Mouse (Mus musculus): ENCODE measurements around the gene Lyrm1.

The Lyrm1 gene

DNA sequence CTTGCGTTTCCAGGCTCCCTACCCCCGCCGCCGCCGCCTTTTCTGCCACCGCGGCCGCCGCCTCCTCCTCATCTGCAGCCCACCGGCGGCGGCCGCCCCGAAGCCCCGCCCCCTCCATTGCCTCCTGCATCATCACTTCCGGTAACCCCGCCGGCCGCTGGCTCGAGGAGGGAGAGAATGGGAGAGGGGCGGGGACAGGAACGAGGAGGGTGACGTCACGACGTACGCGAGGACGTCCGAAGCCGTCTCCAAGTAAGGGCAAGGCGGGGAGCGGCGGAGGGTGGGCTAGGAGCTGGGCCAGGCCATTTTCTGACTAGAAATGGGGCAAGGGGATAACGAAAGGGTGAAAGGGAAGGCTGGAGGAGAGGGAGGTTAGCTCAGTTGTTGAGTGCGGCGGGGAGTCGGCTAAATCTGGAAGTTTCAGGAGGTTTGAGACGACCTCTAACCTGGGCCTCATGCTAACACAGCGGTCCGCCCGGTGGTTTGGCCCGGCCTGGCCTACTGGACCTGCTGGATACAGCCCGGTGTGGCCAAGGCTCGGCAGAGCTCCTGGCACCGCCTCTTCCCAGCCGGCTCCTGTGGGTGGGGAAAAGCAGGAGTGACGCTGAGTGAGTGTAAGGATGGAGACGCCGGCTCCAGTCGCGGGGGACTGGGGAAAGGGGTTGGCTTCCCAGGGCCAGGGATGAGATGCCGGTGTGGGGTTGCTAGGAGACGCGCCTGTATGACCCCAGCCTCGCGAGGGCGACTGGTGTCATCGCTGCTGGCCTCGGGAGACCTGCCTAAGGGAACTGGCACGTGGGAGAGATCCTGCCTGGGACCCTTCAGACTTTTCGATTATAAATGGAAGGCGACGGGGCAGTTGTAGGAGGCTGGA is at the start of gene Lyrm1, which contains the start of gene Dcun1d3:
TSS of gene Lyrm1 (plus strand) at position 223 of the 874 bp plus-strand sequence.
TSS of gene Dcun1d3 (minus strand) at position 660 of the 874 bp plus-strand sequence.
- peak; percentile 95 to 99 for DNase-seq

DNA sequence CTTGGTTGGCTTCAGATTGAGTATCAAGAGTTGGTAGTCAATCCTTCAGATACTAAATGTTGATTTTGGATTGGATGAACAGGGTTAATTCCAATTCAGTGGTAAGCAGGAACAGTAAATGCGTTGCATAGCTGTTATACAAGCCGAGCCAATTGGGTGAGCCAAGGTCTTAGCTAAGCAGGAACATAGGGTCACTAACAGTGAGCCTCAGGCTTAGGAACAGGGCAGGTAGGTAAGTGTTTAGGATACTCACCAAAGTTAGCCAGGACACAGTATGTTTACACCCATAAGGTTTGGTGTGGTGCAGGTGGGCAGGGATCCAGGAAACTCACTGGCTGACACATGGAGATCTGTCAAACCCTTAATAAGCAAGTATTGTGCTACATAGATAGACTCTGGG is 48.3 kb upstream of the Lyrm1 start:
- no peak for DNase-seq

DNA sequence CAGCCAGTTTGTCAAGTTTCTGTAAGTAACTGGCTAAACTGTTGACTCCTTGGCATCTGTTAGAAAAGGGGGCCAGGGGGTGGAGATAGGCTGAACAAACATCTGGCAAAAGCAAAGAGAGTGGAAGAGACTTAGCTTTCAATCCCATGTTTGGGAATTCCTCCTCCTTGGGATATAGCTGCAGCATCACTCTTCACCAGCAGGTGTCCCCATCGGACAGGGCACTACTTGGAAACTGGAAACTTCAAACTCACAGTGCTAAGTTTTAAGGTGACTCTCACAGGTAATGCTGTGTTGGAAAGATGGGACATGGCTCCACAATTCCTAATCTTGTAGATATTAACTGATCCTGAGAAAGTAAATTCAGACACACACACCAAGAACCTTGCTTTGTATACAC is 46.6 kb upstream of the Lyrm1 start:
- DNase-seq = peak; percentile 75 to 82

DNA sequence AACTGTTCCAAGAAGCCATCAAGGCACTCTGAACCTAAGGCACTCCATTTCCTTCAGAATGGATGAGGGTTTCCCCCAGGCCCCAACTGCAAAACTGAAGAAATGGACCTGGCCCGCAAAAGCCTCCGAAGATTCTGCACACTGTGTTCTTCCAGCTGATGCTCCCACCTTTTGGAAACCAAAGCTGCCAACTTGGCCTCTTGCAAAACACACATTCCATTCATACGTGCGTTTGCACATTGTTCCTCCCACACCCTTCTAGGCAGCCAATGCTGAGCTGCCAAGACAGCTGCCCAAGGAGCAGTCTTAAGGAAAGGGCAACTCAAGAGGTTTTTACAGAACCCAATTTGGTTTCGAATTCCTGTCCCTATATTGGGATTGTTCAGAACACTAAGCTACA is 44.9 kb upstream of the Lyrm1 start:
- no peak for DNase-seq

DNA sequence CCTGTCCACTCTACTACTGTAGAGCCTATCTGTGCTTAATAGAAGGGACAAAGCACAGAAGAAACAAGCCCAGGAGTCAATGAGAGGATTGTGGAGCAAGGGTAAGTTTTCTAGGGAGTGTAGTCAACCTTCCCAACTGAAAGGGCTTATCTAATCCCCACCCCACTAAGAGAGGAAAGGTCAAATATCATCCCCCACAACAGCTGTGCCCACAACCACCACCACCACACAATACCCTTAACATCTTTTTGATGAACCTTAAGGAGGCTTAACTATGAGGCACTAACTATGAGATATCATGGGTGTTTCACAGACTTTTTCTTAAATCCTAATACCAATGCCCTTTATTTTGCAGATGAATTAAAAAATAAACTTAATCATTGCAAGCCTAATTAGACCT is 43.2 kb upstream of the Lyrm1 start:
- no peak for DNase-seq

DNA sequence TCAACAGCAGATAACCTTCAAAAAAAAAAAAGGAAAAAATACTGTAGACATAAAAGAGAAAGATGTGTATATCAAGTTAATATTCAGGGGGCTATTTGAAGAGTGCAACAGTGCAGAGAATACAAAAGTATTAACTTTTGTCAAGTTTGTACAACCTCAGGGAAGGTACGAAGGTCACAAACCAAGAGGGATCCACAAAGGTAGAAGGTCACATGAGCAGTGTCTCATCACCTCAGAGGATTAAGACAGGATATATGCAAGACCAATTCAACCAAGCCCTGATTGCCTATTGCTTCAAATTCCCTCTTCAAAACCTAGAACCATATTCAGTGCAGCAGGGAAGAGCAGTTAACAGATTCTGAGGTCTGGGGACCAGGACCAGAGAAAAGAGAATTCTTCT is 42.5 kb upstream of the Lyrm1 start:
- no peak for DNase-seq

DNA sequence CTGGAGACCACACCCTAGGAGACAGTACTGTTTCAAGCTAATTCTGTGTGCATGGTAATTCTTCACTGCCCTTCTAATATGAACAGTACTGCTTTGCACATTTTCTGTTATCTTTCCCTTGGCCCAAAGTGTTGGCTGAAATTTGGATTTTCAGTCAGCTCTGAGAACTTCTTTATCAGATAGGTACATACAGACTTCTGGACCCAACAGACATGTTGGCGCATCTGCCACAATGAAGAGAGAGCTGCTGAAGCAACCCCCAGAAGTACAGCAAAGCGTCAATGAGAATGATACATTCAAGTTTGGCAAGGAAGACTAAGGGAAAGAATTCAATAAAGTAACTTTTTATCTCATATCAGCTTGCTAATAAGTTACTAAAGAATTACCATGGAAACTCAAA is 41.3 kb upstream of the Lyrm1 start:
- no peak for DNase-seq

DNA sequence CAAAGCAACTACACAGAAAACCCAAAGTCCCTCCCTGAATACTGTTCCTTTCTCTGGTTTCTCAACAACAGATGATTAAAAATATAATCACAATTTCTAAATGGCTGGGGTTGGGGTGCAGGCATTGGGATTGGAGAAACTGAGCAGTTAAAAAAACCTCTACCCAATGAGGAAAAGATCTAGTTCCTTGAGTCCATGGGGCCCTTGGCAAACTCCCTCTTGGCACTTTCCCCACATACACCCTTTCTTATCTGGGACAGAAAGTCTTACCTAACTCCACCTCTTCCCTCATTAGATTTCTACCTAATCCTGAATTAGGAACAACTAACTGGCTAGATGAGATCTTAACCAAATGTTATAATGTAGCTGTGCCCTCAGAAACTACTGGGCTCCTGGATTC is 40.6 kb upstream of the Lyrm1 start:
- no peak for DNase-seq

DNA sequence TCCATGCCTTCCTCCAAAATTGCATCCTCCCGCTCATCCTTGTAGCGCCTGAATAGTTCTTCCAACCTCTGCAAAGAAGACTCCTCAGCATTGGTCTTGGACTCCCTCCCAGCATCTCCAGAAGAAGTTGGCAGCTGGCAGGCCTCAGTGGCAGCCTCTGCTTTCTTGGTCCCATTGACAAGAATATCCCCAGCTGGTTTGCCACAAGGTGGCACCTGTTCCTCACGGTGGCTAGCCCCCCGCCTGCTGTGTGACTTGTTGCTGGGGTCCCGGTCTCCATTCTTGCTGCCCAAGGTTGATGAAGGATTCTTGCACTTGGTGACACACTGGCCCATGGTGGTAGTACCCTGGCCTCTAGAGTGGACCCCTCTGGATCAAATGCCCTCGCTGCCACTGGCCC is 36.2 kb upstream of the Lyrm1 start:
- DNase-seq = peak in 1 of 2 experiments; percentile 21

DNA sequence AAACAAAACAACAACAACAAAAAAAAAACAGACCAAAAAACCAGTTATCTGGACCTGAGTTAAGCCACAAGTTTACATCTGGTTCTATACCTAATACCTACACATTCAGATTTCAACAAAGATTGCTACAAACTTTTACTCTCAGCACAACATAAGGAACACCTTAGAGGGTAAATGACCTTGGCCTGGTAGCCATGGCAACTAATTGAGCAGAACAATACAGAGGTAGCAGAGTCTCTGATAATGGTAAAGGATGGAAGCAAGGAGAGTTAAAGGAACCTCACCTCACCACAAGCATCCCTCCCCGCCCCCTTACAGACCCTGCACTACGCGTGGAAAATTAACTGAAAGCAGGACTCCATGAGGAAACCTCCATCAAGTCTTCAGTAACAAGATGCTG is 35.5 kb upstream of the Lyrm1 start:
- no peak for DNase-seq

DNA sequence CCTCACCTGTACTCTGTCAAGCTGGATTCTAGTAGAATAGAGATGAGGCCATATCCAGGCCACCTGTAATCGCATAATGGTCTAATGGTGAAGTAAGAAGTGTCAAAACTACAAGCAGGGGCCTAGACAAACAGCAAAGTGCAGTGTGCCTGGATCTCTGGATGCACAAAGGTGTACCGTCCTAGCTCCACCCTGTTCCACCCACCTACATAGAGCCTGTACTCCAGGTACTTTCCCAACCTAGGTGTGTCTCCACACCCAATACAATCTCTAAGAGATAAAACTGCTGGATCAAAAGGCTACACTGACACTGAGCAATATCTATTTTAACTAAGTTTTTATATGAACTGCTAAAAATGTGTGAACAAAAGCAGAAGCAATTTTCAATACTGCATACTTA is 35.1 kb upstream of the Lyrm1 start:
- no peak for DNase-seq

DNA sequence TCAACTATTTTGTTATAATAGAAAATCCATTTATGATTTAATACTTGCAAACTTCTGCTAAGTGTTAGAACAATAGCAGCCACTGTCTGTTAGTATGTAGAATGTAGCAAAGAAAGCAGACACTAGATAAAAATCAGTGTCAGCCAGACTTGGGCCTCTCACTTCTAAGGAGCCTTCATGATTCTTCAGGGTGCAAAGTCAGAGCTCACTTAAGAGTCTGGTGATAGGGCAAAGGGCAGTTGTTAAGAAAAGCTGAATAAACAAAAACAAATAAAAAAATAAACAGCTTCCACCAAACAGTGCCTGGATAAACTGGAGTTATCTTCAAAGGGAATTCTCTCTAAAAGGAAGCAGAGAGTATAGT is 34.7 kb upstream of the Lyrm1 start:
- DNase-seq = no peak

DNA sequence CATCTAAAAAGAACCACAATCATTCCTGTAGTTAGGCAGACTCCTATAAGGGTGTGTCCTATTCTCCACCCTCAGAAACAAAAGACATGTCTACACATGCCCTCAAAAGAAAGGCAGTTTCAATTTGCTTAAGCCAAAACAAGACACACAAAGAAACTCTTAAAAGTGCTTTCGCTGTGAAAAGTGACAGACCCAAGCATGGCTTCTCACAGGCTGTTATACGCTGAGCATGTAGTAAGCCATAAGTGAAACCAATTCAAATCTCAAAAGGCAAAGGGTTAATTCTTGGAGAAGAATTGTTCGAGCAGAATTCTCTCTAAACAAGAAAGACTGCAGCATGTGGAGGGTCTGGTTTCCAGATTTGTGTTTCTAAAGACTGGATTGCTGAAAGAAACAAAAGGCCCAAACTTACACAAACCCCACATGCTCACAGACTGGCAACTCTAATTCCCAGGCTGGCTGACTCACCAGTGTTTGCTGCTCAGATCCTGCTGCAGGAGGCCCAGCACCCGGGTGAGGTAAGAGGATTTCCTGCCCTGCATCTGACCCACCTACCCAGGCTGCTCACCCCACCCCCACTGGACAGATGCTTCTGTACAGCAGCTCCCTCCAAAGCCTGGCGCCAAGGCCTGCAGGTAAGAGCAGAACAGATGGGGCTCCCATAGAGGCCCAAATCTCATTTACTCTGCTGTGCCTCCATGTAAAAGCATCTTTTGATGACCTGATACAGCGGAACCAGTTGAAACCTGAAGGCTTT is 34.1 kb upstream of the Lyrm1 start:
- DNase-seq = peak; percentile 43 to 65

DNA sequence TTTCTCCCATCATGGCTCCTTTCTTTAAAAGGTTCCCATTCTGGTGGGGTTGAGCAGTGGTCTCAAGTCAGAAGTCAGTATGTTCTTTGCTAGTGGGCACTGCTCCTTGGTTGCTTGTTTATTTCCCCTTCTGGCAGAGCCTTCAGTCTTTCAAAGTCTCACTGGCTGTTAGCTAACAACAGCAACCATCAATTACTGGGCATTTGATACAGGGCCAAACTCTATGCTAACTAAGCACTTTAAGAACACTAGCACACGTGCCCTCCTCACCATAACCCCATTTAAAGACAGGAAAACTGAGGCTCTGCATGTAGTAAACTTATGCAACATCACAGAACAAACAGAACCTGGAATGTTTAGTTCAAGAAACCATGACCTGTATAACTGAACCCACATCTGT is 33.5 kb upstream of the Lyrm1 start:
- DNase-seq = no peak

DNA sequence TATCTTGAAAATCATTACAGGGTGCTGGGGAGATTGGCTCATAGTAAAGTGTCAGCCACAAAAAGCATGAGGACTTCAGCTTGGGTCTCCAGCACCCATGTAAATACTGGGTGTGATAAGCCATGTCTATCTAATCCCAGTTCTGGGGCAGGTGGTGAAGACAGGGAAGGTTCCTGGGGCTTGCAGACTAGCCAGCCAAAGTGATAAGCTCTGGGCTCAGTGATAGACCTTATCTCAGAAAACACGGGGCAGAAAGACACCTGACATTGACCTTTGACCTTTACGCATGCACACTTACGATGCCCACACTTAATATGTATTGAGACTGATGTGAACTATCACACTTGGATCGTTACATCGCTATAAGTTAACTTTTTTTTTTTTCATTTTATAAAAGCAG is 31.2 kb upstream of the Lyrm1 start:
- DNase-seq = no peak

DNA sequence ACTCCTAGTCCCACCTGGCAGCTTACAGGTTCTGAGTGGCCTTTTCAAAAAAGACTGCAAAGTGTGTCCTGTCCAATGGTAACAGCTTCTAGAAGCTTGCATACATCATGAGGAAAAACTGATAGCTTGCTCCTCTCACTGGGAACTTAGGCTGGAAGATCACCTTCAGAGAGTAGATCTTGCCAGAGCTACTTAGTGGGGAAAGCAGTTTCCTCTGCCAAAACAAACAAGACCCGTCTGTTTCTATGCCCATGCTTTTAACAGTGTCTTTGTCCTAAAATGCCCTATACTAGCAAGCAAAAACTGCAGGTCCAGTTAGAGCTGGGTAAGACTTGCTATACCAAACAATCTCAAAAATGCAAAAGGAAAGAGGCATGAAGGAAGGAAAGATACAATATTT is 29.5 kb upstream of the Lyrm1 start:
- DNase-seq = no peak

DNA sequence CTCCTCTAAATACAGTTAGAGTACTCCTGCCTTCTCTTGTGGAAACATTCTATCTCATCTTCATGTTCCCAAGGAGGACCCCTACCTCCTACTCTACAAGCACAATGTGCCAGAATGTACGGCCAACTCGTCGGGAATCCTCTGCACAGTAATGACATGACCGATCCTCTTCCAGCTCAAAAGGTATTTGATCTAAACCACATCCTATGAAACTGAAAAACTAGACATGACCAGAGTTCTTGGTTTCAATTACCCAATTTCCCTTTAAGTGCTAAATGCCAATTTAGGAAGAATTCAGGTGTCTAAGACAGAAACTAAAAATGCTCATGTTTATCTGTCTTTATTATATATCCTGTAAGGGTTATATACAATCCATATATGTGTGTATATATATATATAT is 23.5 kb upstream of the Lyrm1 start:
- no peak for DNase-seq

DNA sequence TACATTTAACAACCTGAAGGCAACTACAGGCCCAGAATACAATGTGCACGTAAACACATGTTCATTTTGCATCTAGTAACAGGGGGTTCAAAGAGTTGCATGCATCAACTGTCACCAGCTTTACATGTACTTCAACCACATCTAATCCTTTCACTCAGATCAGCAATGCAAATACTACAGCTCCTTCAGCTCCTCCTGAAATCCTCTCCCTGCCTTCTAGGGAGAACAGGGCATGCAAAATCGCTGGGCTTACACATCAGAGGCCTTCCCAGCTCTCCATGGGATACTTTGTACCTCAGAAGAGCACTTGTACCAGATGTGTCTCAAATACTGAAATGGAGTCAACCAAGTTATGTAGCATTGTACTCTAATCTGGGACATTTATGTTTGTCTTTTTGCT is 22.6 kb upstream of the Lyrm1 start:
- DNase-seq = no peak

DNA sequence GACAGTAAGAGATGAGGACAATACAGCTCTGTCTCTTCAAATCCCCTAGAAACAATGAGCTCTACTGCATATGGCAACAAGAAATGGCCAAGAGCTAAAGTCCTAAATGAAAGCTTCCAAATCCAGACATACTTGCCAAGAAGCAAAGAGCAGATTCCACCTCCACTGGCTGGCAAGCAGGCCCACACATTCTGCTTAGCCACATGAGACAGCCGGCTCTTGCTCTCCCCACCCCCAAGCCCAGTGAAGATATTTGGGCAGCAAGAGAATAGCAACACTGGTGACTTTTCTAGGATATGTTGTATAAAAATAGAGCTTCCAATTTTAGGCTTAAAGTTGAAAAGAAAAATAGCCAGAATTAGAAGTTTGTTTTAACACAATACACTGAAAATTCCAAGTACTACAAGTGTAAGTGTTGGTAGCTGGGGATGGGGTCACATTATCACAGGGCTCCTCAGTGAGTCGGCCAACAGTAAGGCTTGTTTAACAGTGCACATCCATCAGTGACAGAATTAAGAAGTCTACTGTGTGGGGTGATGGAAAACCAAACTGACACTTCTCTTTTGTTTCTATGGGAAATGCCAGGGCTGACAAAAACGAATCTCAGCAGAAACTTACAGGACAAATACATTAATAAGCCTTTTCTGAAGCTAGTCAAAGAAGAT is 19.8 kb upstream of the Lyrm1 start:
- DNase-seq = peak; percentile 43 to 66

DNA sequence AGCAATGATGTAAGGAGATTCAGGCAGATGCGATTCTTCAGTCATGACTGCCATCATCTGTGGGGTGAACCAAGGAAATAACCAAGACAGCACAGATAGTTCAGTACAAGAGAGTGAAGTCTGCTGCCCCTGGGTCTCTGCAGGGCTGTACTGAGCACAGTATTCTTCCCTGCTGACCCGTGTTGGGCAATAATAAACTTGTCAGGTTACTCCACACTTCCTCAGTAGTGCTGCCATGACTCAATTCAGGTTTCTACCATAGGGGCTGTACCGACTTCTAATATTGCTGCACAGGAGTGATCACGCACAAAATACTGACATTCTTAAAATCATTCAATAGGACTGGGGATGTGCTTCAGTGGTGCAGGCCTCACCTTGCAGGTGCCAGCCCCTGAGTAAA is 16.5 kb upstream of the Lyrm1 start:
- DNase-seq = no peak

DNA sequence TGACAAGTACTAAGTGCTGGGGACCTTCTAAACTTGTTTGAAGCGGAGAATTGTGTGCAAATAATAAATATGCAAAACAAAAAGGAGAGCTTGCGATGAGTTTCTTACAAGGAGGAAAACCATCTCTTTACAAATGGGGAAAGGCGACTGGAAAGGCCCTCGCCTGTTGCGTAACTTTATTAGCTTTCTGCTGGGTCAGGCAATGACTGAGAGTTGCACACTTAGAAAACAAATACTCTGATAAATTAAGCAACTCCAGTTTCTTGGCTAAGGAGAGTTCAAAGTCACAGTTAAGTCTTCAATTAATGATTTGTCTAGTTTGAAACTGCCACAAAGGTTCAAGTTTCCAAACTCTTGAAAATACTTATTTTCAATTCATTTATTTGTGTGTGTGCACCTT is 15.3 kb upstream of the Lyrm1 start:
- no peak for DNase-seq

DNA sequence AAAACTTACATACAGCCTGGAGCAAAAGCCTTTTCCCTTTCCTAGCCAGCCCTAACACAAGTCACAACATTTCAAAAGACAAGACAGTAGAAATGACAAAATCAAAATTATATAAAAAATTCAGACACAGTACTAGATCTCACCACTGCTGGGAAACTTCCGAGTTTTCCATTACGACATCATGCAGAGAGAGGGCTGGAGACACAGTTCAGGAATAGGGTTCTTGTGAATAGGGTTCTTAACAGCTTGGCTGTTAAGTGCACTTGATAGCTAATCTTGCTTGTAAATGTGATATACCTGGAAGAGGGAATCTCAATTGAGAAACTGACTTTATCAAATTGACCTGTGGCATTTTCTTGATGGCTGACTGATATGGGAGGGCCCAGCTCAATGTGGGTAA is 14.4 kb upstream of the Lyrm1 start:
- DNase-seq = no peak

DNA sequence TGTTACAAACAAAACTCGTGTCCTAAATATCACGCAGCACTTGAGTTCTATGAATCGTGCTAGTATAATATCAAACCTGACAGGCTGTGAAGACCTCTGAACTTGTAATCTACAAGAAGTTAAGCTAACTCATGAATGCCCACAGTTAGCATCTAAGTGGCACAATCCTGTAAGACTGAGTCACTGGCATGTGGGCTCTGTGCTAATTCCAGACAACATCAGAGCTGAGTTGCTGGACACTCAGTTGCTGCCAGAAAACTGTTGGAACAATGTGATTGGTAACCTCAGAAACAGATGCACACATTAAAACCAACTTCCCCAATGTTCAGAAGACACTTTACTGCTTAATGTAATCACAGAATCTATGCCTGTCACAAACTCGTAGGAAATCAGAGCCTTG is 7.8 kb upstream of the Lyrm1 start:
- DNase-seq = no peak

DNA sequence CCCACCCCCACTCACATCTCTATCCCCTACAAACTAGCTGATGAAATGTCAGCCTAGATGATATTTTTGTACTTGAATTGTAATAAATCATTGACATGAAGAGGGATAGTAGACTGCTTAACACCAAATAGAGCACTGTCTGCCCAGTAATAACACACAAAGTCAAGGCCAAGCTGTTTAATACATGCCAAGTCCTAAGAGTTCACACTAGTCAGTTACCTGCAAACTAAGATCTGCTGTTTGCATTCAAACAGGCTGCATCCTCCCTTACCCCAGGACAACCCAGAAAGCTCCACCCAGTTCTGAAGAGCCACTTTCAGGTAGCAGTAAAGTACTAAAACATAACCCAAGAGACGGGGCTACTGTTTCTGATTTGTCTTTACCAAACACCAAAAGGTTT is 3.5 kb upstream of the Lyrm1 start:
- DNase-seq = no peak
